In the genomic region with DNA sequence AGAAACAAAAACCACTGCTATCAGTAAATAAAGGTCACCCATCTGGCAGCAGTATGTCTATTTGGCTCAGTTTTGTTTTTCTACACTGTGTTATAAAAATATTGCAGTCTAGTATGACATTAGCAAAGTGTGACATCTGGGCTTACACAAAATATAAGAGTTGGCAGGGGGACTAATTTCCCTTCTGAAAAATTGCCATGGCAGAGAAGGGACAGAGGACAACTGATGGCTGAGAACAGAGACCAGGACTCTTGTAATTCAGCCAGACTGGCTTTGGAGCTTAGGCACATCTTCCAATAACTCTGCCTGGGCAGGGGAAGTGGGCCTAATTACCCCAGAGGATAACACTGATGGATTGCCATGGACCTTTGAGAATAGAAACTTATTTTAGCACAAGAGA, we compare ENCODE assay signal across 22 mouse cellular contexts.
DNase-seq lines count a peak whose midpoint lies in the region; ATAC-seq and TF ChIP-seq lines count a peak whose summit lies in the region.
"Had no signal": no experiment of that assay in that cellular context is flagged by ENCODE, and none has a peak within 500 bp of the region (broad histone marks: within the 10 kb centered on the region; RNA-seq: fewer than 3 reads in every experiment).

No protein-coding gene starts in this region.

- H3K9me3 ChIP-seq in forebrain, embryonic 16.5 days (ENCODE audit: control insufficient read depth, low read length), result no peaks in the 10 kb centered on the region
- H3K9me3 ChIP-seq in forebrain, embryonic 11.5 days (ENCODE audit: control insufficient read depth, low read length), result no peaks in the 10 kb centered on the region
- no peaks in the 10 kb centered on the region for H3K9me3 ChIP-seq in hindbrain, embryonic 16.5 days (ENCODE audit: control insufficient read depth, low read length)
- H3K9me3 ChIP-seq in hindbrain, embryonic 14.5 days (ENCODE audit: control insufficient read depth, low read length), result no peaks in the 10 kb centered on the region
- H3K9me3 ChIP-seq: embryonic facial prominence, embryonic 10.5 days; forebrain, embryonic 15.5 days; heart, embryonic 15.5 days; hindbrain, embryonic 12.5 days; intestine, embryonic 15.5 days; limb, embryonic 15.5 days; liver, embryonic 15.5 days; midbrain, embryonic 12.5 days had no signal

- no peak for DNase-seq in forebrain, embryonic 11.5 days (ENCODE audit: low spot score)
- DNase-seq in hindbrain, embryonic 14.5 days (ENCODE audit: low spot score), result no peak
- peak; percentile 26 for DNase-seq in brain, adult 2 months (ENCODE audit: low read depth, low spot score)
- DNase-seq in brain, embryonic 14.5 days (ENCODE audit: low read depth), result peak; percentile 43
- DNase-seq in urinary bladder, adult 18-20 months (ENCODE audit: low spot score in 2 of 2), result no peak
- DNase-seq: adrenal gland, postnatal 14 days; gastrocnemius, postnatal 36 days; kidney, adult 9 months; kidney, postnatal 36 days; right cerebral cortex, postnatal 14 days; spleen, adult 18-20 months; thymus, postnatal 25 days had no signal

- H3K4me2 ChIP-seq in forebrain, embryonic 16.5 days (ENCODE audit: low read length), result no peak overlapping the region
- no peak overlapping the region for H3K4me2 ChIP-seq in forebrain, embryonic 11.5 days (ENCODE audit: low read depth, low read length, severe bottlenecking)
- H3K4me2 ChIP-seq in hindbrain, embryonic 16.5 days (ENCODE audit: low read length), result no peak overlapping the region
- H3K4me2 ChIP-seq in hindbrain, embryonic 14.5 days (replicated peaks), result no peak overlapping the region
- H3K4me2 ChIP-seq: forebrain, embryonic 15.5 days; heart, embryonic 15.5 days; hindbrain, embryonic 12.5 days; intestine, embryonic 15.5 days; limb, embryonic 15.5 days; liver, embryonic 15.5 days; midbrain, embryonic 12.5 days had no signal

- no peak for TF ChIP-seq CTCF in brain, embryonic 14.5 days (IDR thresholded peaks at IDR 0.05; ENCODE audit: borderline replicate concordance, extremely low read depth, insufficient read depth, insufficient read length)

- H3K27me3 ChIP-seq in forebrain, embryonic 16.5 days (replicated peaks; ENCODE audit: control insufficient read depth, insufficient read depth, low read length), result no peaks in the 10 kb centered on the region
- H3K27me3 ChIP-seq in forebrain, embryonic 11.5 days (ENCODE audit: control insufficient read depth, insufficient read depth, low read length), result no peaks in the 10 kb centered on the region
- no peaks in the 10 kb centered on the region for H3K27me3 ChIP-seq in hindbrain, embryonic 16.5 days (replicated peaks; ENCODE audit: control insufficient read depth, insufficient read depth, low read length)
- no peaks in the 10 kb centered on the region for H3K27me3 ChIP-seq in hindbrain, embryonic 14.5 days (ENCODE audit: control insufficient read depth, insufficient read depth, low read length)
- H3K27me3 ChIP-seq: forebrain, embryonic 15.5 days; heart, embryonic 15.5 days; hindbrain, embryonic 12.5 days; intestine, embryonic 15.5 days; limb, embryonic 15.5 days; liver, embryonic 15.5 days; midbrain, embryonic 12.5 days had no signal

- no peak overlapping the region for H3K4me3 ChIP-seq in forebrain, embryonic 16.5 days (replicated peaks; ENCODE audit: low read length)
- no peak overlapping the region for H3K4me3 ChIP-seq in forebrain, embryonic 11.5 days (ENCODE audit: low read depth, low read length)
- H3K4me3 ChIP-seq in hindbrain, embryonic 16.5 days (ENCODE audit: low read length), result no peak overlapping the region
- H3K4me3 ChIP-seq in hindbrain, embryonic 14.5 days (replicated peaks; ENCODE audit: low read length), result no peak overlapping the region
- H3K4me3 ChIP-seq: embryonic facial prominence, embryonic 10.5 days; forebrain, embryonic 15.5 days; heart, embryonic 15.5 days; hindbrain, embryonic 12.5 days; intestine, embryonic 15.5 days; limb, embryonic 15.5 days; liver, embryonic 15.5 days; midbrain, embryonic 12.5 days had no signal

- H3K4me1 ChIP-seq in forebrain, embryonic 16.5 days (replicated peaks; ENCODE audit: control insufficient read depth, insufficient read depth, low read length), result no peaks in the 10 kb centered on the region
- no peaks in the 10 kb centered on the region for H3K4me1 ChIP-seq in forebrain, embryonic 11.5 days (replicated peaks; ENCODE audit: control insufficient read depth, insufficient read depth, low read length)
- H3K4me1 ChIP-seq in hindbrain, embryonic 16.5 days (ENCODE audit: control insufficient read depth, insufficient read depth, low read depth, low read length), result no peaks in the 10 kb centered on the region
- no peaks in the 10 kb centered on the region for H3K4me1 ChIP-seq in hindbrain, embryonic 14.5 days (replicated peaks; ENCODE audit: control insufficient read depth, insufficient read depth, low read length)
- H3K4me1 ChIP-seq: embryonic facial prominence, embryonic 10.5 days; forebrain, embryonic 15.5 days; heart, embryonic 15.5 days; hindbrain, embryonic 12.5 days; intestine, embryonic 15.5 days; limb, embryonic 15.5 days; liver, embryonic 15.5 days; midbrain, embryonic 12.5 days had no signal

- no peak for TF ChIP-seq POLR2A in brain, embryonic 14.5 days (IDR thresholded peaks at IDR 0.05; ENCODE audit: borderline replicate concordance, extremely low read depth, insufficient read depth, insufficient read length, poor library complexity, severe bottlenecking)

- H3K36me3 ChIP-seq in forebrain, embryonic 16.5 days (ENCODE audit: control insufficient read depth, insufficient read depth), result no peaks in the 10 kb centered on the region
- H3K36me3 ChIP-seq in forebrain, embryonic 11.5 days (ENCODE audit: control insufficient read depth, insufficient read depth, low read length), result no peaks in the 10 kb centered on the region
- H3K36me3 ChIP-seq in hindbrain, embryonic 16.5 days (ENCODE audit: control insufficient read depth, insufficient read depth, low read length), result no peaks in the 10 kb centered on the region
- H3K36me3 ChIP-seq in hindbrain, embryonic 14.5 days (replicated peaks; ENCODE audit: control insufficient read depth, insufficient read depth), result no peaks in the 10 kb centered on the region
- H3K36me3 ChIP-seq: embryonic facial prominence, embryonic 10.5 days; forebrain, embryonic 15.5 days; heart, embryonic 15.5 days; hindbrain, embryonic 12.5 days; intestine, embryonic 15.5 days; limb, embryonic 15.5 days; liver, embryonic 15.5 days; midbrain, embryonic 12.5 days had no signal

- peak; percentile 43; the same call in 1 of the 2 replicates for ATAC-seq in forebrain, embryonic 16.5 days
- ATAC-seq in forebrain, embryonic 11.5 days (replicated peaks; ENCODE audit: low FRiP score), result no peak
- 0 out of 2 replicates have a peak, but pooled peaks have one; percentile 58 for ATAC-seq in hindbrain, embryonic 16.5 days
- no peak for ATAC-seq in hindbrain, embryonic 14.5 days (ENCODE audit: low FRiP score)
- ATAC-seq: forebrain, embryonic 15.5 days; intestine, embryonic 15.5 days had no signal

- H3K27ac ChIP-seq in forebrain, embryonic 16.5 days (ENCODE audit: low read length), result no peak overlapping the region
- H3K27ac ChIP-seq in forebrain, embryonic 11.5 days (ENCODE audit: low read depth, low read length), result no peak overlapping the region
- H3K27ac ChIP-seq in hindbrain, embryonic 16.5 days (ENCODE audit: low read depth, low read length), result no peak overlapping the region
- no peak overlapping the region for H3K27ac ChIP-seq in hindbrain, embryonic 14.5 days
- H3K27ac ChIP-seq: embryonic facial prominence, embryonic 10.5 days; forebrain, embryonic 15.5 days; heart, embryonic 15.5 days; hindbrain, embryonic 12.5 days; intestine, embryonic 15.5 days; limb, embryonic 15.5 days; liver, embryonic 15.5 days; midbrain, embryonic 12.5 days had no signal

- H3K9ac ChIP-seq in forebrain, embryonic 16.5 days (replicated peaks; ENCODE audit: low read depth, low read length), result no peak overlapping the region
- no peak overlapping the region for H3K9ac ChIP-seq in forebrain, embryonic 11.5 days (ENCODE audit: low read length)
- H3K9ac ChIP-seq in hindbrain, embryonic 16.5 days (ENCODE audit: low read depth, low read length), result no peak overlapping the region
- no peak overlapping the region for H3K9ac ChIP-seq in hindbrain, embryonic 14.5 days
- H3K9ac ChIP-seq: forebrain, embryonic 15.5 days; heart, embryonic 15.5 days; hindbrain, embryonic 12.5 days; intestine, embryonic 15.5 days; limb, embryonic 15.5 days; liver, embryonic 15.5 days; midbrain, embryonic 12.5 days had no signal

Comparison
In these comparisons a context has a peak if more than half of its experiments do, and no peak if none do; other contexts are left out.
1. ATAC-seq: peak in forebrain, embryonic 16.5 days (single experiment) and hindbrain, embryonic 16.5 days (single experiment); none in forebrain, embryonic 11.5 days (single experiment) and hindbrain, embryonic 14.5 days (single experiment).
2. DNase-seq: peak in brain, adult 2 months (single experiment) and brain, embryonic 14.5 days (single experiment); none in forebrain, embryonic 11.5 days (single experiment), hindbrain, embryonic 14.5 days (single experiment) and urinary bladder, adult 18-20 months (0 of 2).